Mouse (Mus musculus) brain, embryonic 14.5 days (tissue): ENCODE measurements at regions not wholly inside any gene's neighbourhood (a gene's known extent, or its start where the extent isn't known, plus 50 kb on each side); places are given as distances from the start of the nearest gene placed in this dataset.
"Not testable (repeated sequence)": the region's sequence is repeated elsewhere in the genome, so short reads cannot be mapped to it uniquely, and the experiment has no call there.

ENCODE experiments used
- DNase-seq: peaks from one replicate; pipeline ENCODE4 v3.0.0-alpha.2; 2011; ENCODE audit warnings: low read depth
- CTCF ChIP-seq: fragments of 200-500 bp; IDR thresholded peaks from 2 replicates; pipeline ENCODE4 v1.5.1; 2012; ENCODE audit warnings: inconsistent platforms, mild to moderate bottlenecking, moderate library complexity, borderline replicate concordance; ENCODE audit not compliant: insufficient read depth, insufficient read length; ENCODE audit errors: extremely low read depth
- POLR2A ChIP-seq: fragments of 200-500 bp; IDR thresholded peaks from 2 replicates; pipeline ENCODE4 v1.6.1; 2012; ENCODE audit warnings: mild to moderate bottlenecking, inconsistent platforms, borderline replicate concordance; ENCODE audit not compliant: poor library complexity, insufficient read depth, insufficient read length, severe bottlenecking; ENCODE audit errors: extremely low read depth

DNA sequence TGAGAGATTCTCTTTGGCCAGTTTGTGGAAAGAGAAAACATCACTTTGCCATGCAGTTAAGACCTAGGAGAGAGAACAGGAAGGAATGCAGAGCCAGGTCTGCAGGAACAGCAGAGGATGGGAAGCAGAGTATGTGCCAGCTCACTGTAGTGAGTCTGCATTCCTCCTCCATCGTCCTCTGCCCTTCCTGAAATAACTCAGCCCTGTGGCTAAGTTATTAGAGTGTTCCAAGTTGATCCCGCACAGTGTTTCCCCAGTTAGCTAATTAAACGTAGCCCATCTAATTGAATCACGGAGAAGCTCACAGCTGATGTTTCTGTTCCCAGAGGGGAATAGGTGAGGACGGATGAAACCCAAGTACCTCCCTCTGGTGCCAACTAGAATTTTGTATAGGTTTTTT lies 142.3 kb upstream of the Rack1 start:
- TF ChIP-seq POLR2A = no peak
- no peak for TF ChIP-seq CTCF
- DNase-seq = peak; percentile 53

DNA sequence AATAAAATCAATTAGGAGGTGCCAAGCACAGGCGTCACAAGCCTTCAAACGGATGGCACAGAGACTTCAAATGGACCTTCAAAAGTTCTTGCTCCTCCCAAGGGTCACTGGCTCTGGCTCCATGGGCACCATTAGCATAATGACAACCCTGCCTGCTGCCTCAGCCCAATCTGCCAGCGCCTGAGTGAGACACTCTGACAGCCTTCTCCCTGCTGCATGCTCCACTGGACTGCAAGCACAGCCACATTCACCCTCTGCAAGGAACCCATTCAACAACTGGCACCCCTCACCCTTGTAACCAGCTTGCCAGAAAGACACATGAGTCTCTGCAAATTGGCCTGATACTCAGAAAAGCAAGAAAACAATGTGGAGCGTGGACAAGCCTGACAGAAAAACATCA lies 138.5 kb upstream of the Rack1 start:
- DNase-seq = peak; percentile 64

DNA sequence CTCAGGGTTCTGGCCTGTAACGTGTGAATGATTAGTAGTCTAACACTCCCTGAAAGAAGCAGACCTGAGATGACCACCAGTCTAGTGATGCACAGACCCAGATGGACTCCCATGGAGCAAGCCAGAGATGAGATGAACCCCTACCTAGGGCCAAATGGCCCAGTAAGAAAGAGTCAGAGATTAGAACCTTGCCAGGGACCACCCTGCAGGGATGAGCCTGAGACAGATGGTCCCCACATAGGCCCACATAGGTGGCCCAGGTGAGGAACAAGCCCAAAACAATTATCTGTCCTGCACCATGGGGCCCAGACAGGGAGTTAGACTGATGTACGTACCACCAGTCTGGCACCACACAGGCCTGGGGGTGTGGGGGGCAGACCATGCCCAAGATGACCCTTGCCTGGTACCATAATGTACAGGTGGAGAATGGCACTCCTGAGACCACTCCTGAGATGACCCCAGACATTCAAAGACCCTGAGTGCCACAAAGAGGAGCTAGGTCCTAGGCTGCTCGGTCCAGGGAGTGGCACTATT lies 115.3 kb upstream of the Rack1 start:
- DNase-seq = no peak
- TF ChIP-seq CTCF (no peak), POLR2A (no peak)

More for the DNA sequence above, 138.5 kb upstream of the Rack1 start:
- TF ChIP-seq CTCF = no peak
- no peak for TF ChIP-seq POLR2A

DNA sequence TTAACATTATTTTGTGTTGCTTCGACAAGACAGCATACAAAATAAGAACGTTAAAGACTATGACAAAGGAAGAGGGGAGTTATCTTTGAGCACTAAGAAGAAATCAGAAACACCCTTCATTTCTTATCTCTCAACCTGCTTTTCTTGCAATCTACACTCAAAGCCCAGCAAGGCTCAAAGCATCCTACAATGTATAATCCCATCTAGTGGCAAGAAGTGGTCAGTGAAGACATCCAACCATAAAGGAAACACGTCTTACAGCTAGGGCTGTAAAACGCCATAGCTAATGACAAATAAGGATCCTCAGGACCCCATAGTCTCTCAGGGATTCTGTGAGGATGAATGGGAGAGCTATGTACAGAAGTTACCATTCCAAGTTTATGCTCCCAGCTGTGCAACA lies 110.1 kb upstream of the Rack1 start:
- TF ChIP-seq CTCF (no peak), POLR2A (no peak)
- DNase-seq = no peak

DNA sequence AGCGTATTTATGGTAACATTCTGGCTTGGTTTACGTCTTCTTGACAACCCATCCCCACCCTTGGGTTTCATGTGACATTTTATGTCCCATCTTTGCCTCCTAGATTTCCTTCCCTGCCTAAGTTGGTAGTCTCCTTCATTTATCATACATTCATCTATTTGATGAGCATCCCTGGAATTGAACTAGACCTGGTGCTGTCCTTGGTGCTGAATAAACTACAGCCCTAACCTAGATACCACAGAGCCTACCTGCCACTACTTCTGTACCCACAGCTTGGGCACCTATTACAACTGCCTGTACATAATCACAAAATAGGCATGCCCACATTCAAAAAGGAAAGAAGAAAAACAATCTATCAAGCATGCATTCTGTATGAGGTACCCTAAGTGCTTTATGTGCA lies 103.8 kb upstream of the Rack1 start:
- no peak for TF ChIP-seq POLR2A
- peak; percentile 11 for DNase-seq

DNA sequence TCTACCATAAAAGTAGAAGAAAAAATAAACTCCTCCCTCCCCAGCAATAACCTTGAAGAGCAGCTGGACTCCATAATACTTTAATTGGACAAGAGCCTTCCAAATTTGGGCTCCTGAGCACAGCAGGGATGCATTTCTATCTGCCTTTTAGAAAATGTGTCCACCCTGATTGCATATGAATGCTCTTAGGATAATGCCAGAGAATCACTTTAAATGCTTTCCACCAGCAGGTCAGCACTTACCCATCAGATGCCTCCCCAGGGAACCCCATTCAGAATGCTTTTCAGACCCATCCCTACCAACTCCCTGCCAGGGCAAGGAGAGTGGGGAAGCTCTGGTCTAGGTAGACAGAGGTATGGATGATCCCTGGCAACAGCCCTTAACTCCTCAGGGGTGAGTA lies 102.9 kb upstream of the Rack1 start:
- no peak for TF ChIP-seq POLR2A
- TF ChIP-seq CTCF = no peak
- DNase-seq = peak; percentile 12

DNA sequence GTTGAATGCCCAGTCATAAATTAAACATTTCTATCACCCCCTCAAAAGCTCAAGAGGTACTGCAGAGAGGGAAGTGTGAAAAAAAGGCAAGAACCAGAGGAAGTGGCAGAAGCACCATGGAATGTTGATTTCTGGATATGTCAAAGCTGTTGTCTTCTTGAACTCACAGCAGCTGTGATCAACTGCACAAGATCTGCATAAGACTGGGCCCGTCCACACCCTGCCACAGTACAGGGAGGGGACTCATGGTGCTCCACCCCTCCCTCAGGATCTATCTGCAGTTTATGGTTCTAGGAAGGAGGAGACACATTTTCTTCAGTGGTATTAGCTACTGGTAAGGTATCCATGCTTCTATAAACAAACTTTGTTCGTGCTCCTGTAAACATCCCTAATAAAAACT lies 92.9 kb upstream of the Rack1 start:
- no peak for TF ChIP-seq POLR2A
- TF ChIP-seq CTCF = no peak
- no peak for DNase-seq

DNA sequence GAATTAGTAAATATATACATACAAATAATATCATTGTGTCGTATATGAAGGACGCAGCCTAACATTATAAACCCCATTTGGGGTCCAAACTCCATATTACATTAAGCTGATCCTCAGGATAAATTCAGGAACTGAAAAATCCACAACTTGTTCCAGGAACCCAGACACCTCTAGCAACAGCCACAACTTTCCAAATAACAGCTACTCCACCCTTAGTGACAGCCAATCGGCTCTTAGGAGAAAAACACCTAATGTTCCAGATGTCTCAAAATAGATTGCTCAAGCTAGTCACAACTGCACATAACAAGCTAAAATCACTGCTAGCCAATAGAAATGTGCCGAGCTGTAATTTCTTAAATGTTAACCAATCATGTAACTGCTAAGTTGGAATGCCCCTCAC lies 89.2 kb upstream of the Rack1 start:
- TF ChIP-seq POLR2A (no peak), CTCF (no peak)

DNA sequence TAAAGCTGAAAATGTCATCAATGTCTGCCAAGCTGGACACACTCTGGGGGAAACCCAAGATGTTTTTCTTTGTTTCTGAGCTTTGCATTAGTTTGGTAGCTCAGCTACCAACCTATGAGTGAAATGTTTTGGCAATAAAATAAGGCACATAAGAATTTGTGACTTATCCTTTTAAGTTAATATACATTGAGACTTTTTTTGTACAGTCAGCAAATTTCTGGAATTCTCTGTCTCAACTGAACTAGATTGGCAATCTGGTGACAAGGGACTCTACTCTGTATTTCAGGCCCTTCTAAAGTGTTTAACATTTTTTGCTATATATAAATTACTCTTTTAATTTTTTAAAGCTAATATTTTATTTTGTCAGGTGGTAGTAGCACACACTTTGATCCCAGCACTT lies 76.1 kb upstream of the Rack1 start:
- TF ChIP-seq CTCF = no peak
- no peak for DNase-seq

More for the DNA sequence above, 89.2 kb upstream of the Rack1 start:
- no peak for DNase-seq

DNA sequence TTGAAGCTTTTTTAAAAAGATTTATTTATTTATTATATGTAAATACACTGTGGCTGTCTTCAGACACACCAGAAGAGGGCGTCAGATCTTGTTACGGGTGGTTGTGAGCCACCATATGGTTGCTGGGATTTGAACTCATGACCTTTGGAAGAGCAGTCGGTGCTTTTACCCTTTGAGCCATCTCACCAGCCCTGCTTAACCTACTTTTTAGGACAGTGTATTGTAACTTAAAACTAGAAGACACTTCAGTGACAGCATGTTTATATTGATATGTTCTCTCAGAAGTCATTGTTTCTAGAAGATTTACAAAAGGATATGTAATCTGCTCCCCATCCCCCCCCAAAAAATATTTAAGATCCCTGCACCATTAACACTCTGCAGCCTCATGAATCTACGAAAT lies 69.3 kb upstream of the Rack1 start:
- not testable (repeated sequence) for DNase-seq

DNA sequence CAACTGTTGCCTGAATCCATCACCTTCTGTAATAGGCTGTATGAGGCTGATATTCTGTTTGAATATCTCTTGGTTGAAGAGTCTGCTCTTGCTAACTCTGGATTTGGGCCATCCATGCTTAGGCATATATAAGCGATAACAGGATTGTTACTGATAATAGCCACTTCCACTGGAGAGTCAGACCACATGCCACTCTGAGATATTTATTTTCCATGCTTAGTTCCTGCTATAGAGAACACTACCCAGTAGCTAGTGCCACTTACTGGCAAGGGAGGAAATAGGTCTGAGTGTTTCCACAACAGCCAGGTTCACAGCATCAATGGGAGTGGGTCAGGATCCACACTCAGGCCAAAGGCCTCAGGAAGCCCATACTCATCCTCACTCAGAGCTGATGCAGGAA lies 53.6 kb upstream of the Rack1 start:
- DNase-seq = no peak

DNA sequence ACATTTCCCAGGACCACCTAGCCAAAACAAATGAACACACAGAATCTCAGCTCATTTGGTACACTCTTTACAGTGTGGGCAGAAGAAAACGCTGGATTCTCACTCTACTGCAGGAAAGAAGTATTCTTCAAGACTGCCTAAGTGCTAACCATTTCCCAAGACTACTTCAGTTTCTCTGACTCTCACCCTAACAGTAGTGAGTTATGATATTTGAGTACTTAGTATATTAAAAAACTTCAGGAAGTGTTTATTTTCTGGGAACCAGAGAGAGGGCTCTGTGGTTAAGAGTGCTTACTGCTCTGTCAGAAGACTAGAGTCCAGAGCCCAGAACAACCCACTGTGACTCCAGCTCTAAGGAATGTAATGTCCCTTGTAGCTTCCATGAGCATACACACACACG lies 52.1 kb upstream of the Rack1 start:
- DNase-seq = no peak
- TF ChIP-seq CTCF (no peak), POLR2A (no peak)

More for the DNA sequence above, 53.6 kb upstream of the Rack1 start:
- TF ChIP-seq CTCF = no peak
- TF ChIP-seq POLR2A = no peak
